In genomic region chr11:30821116-30821515, GRCm38 (mm10) we compare ENCODE assay signal across 18 mouse cellular contexts.
"Had no signal": no experiment of that assay in that cellular context is flagged by ENCODE, and none has a peak within 500 bp of the region (broad histone marks: within the 10 kb centered on the region; RNA-seq: fewer than 3 reads in every experiment).

No protein-coding gene starts in this region.

- H3K4me2 ChIP-seq: midbrain, embryonic 12.5 days; neural tube, embryonic 13.5 days; neural tube, embryonic 15.5 days had no signal

- H3K27me3 ChIP-seq: midbrain, embryonic 12.5 days; neural tube, embryonic 13.5 days; neural tube, embryonic 15.5 days had no signal

- H3K9me3 ChIP-seq: midbrain, embryonic 10.5 days; midbrain, embryonic 12.5 days; neural tube, embryonic 13.5 days; neural tube, embryonic 15.5 days had no signal

- DNase-seq: lung, adult 18-20 months; lung, postnatal 4 days; midbrain, embryonic 14.5 days; retina, postnatal 1 day; right cerebral cortex, adult 18-20 months; right cerebral cortex, postnatal 25 days; right cerebral cortex, postnatal 4 days; spleen, adult 18-20 months; thymus, adult 18-20 months; thymus, postnatal 14 days; thymus, postnatal 36 days had no signal

- H3K4me1 ChIP-seq: midbrain, embryonic 10.5 days; midbrain, embryonic 12.5 days; neural tube, embryonic 13.5 days; neural tube, embryonic 15.5 days had no signal

- H3K9ac ChIP-seq: liver, embryonic 14.5 days; midbrain, embryonic 12.5 days; neural tube, embryonic 13.5 days; neural tube, embryonic 15.5 days had no signal

- H3K27ac ChIP-seq: liver, embryonic 14.5 days; midbrain, embryonic 10.5 days; midbrain, embryonic 12.5 days; neural tube, embryonic 13.5 days; neural tube, embryonic 15.5 days had no signal

- ATAC-seq: midbrain, embryonic 16.5 days had no signal

- H3K4me3 ChIP-seq: midbrain, embryonic 10.5 days; midbrain, embryonic 12.5 days; myocyte; neural tube, embryonic 13.5 days; neural tube, embryonic 15.5 days had no signal
